Mouse (Mus musculus) myocyte (in vitro differentiated cells): ENCODE measurements at regions not wholly inside any gene's neighbourhood (a gene's known extent, or its start where the extent isn't known, plus 50 kb on each side); places are given as distances from the start of the nearest gene placed in this dataset.

Source experiments
- H3K27me3 ChIP-seq: one replicate; pipeline ENCODE4 v1.6.1; 2011; ENCODE audit not compliant: control insufficient read depth, insufficient read depth, insufficient read length
- H3K36me3 ChIP-seq: one replicate; pipeline ENCODE4 v1.6.1; 2011; ENCODE audit not compliant: control insufficient read depth, insufficient read depth
- H3K4me2 ChIP-seq: one replicate; pipeline ENCODE4 v1.6.1; 2011; ENCODE audit warnings: low read depth, control low read depth
- H3K4me3 ChIP-seq: one replicate; pipeline ENCODE4 v1.5.1; 2011; ENCODE audit warnings: mild to moderate bottlenecking, control low read depth, moderate library complexity
- H3K79me2 ChIP-seq: one replicate; pipeline ENCODE4 v1.6.1; 2011; ENCODE audit not compliant: control insufficient read depth, insufficient read depth
- H3ac ChIP-seq: one replicate; pipeline ENCODE4 v1.6.1; 2011; ENCODE audit not compliant: control insufficient read depth, insufficient read length
- CEBPB ChIP-seq: IDR thresholded peaks from 2 replicates; pipeline ENCODE4 v1.6.1; 2011; ENCODE audit warnings: mild to moderate bottlenecking, moderate library complexity; ENCODE audit not compliant: poor library complexity, insufficient read depth, severe bottlenecking
- E2F4 ChIP-seq: IDR thresholded peaks from one replicate; pipeline ENCODE4 v1.6.1; 2011; ENCODE audit warnings: mild to moderate bottlenecking, control low read depth, moderate library complexity; ENCODE audit not compliant: insufficient read depth
- MYOG ChIP-seq, 3 experiments: IDR thresholded peaks; one replicate each; pipeline ENCODE4 v1.6.1; 2011; ENCODE audit warnings: control low read depth in 2 of 3, low read depth in 2 of 3, mild to moderate bottlenecking in 2 of 3; ENCODE audit not compliant: insufficient read length in 2 of 3, control insufficient read depth in 1 of 3, insufficient read depth in 1 of 3
- POLR2A ChIP-seq: IDR thresholded peaks from one replicate; pipeline ENCODE4 v1.6.1; 2011; ENCODE audit warnings: low read depth, mild to moderate bottlenecking, control low read depth, moderate library complexity; ENCODE audit not compliant: insufficient read length
- POLR2AphosphoS2 ChIP-seq: IDR thresholded peaks from one replicate; pipeline ENCODE4 v1.6.1; 2011; ENCODE audit warnings: low read depth, control low read depth; ENCODE audit not compliant: insufficient read length
- REST ChIP-seq: IDR thresholded peaks from one replicate; pipeline ENCODE4 v1.6.1; 2011; ENCODE audit warnings: mild to moderate bottlenecking, control low read depth, moderate library complexity; ENCODE audit not compliant: insufficient read depth, insufficient read length
- SRF ChIP-seq: IDR thresholded peaks from one replicate; pipeline ENCODE4 v1.6.1; 2011; ENCODE audit warnings: low read depth; ENCODE audit not compliant: control insufficient read depth, insufficient read length
- TCF12 ChIP-seq: IDR thresholded peaks from one replicate; pipeline ENCODE4 v1.6.1; 2011; ENCODE audit warnings: mild to moderate bottlenecking, control low read depth; ENCODE audit not compliant: poor library complexity, insufficient read depth, severe bottlenecking
- TCF3 ChIP-seq: IDR thresholded peaks from one replicate; pipeline ENCODE4 v1.6.1; 2011; ENCODE audit warnings: low read depth, control low read depth; ENCODE audit not compliant: insufficient read length

- H3K4me2 ChIP-seq = no peak overlapping the region
- H3ac ChIP-seq = no peak overlapping the region
- H3K79me2 ChIP-seq = no peaks in the 10 kb centered on the region
- TF ChIP-seq TCF12 = no peak
- TF ChIP-seq E2F4 = no peak
- TF ChIP-seq TCF3 = no peak
- TF ChIP-seq REST = no peak
- TF ChIP-seq CEBPB = no peak
- TF ChIP-seq SRF = no peak
- no peak for TF ChIP-seq MYOG (IDR thresholded peaks at IDR 0.05; ENCODE audit: control insufficient read depth in 1 of 3, insufficient read depth in 1 of 3, insufficient read length in 2 of 3, low read depth in 2 of 3)
- TF ChIP-seq POLR2A = no peak
- H3K27me3 ChIP-seq = peaks cover 4% of the 10 kb centered on the region
- no peak overlapping the region for H3K4me3 ChIP-seq
- H3K36me3 ChIP-seq = no peaks in the 10 kb centered on the region
Measured at GRCm38 (mm10) chr6:6794320-6795018, 68.7 kb upstream of the Dlx6 start.

GRCm38 (mm10) chr6:6800377-6800776, 62.8 kb upstream of the Dlx6 start:
- H3K36me3 ChIP-seq = no peaks in the 10 kb centered on the region
- H3K4me3 ChIP-seq = no peak overlapping the region
- no peaks in the 10 kb centered on the region for H3K79me2 ChIP-seq
- TF ChIP-seq CEBPB (no peak), TCF12 (no peak), TCF3 (no peak), E2F4 (no peak), POLR2A (no peak), REST (no peak), POLR2AphosphoS2 (no peak)
- no peak overlapping the region for H3ac ChIP-seq
- no peaks in the 10 kb centered on the region for H3K27me3 ChIP-seq
- H3K4me2 ChIP-seq = no peak overlapping the region

- no peak for TF ChIP-seq POLR2A
- TF ChIP-seq TCF12 = no peak
- TF ChIP-seq E2F4 = no peak
- TF ChIP-seq CEBPB = no peak
- no peak for TF ChIP-seq TCF3
- no peak for TF ChIP-seq POLR2AphosphoS2
- Histone ChIP-seq H3K79me2 (no peaks in the 10 kb centered on the region), H3ac (no peak overlapping the region), H3K36me3 (no peaks in the 10 kb centered on the region), H3K27me3 (no peaks in the 10 kb centered on the region), H3K4me2 (no peak overlapping the region), H3K4me3 (no peak overlapping the region)
Measured at GRCm38 (mm10) chr6:6801563-6802259, 61.4 kb upstream of the Dlx6 start.
